Comparison of ENCODE assay signal across 8 mouse cellular contexts in genomic region chr17:69157809-69158185, GRCm38 (mm10).
A peak's percentile ranks its signal among the peaks of the same experiment; 100 is the strongest.
DNase-seq lines count a peak whose midpoint lies in the region; ATAC-seq and TF ChIP-seq lines count a peak whose summit lies in the region.

No protein-coding gene starts in this region.

- no peaks in the 10 kb centered on the region; the same call in 1 of the 2 replicates for H3K27me3 ChIP-seq in lung, embryonic 15.5 days
- no peaks in the 10 kb centered on the region for H3K27me3 ChIP-seq in forebrain, embryonic 13.5 days
- no peaks in the 10 kb centered on the region for H3K27me3 ChIP-seq in limb, embryonic 14.5 days (ENCODE audit: control insufficient read depth, insufficient read depth, low read length)
- no peaks in the 10 kb centered on the region for H3K27me3 ChIP-seq in stomach, embryonic 15.5 days (replicated peaks)

- peak overlapping the region; percentile 85 for H3K4me3 ChIP-seq in lung, embryonic 15.5 days
- H3K4me3 ChIP-seq in forebrain, embryonic 13.5 days = peak overlapping the region; percentile 92
- peak overlapping the region; percentile 97 for H3K4me3 ChIP-seq in limb, embryonic 14.5 days (replicated peaks; ENCODE audit: low read length)
- peak overlapping the region; percentile 87 for H3K4me3 ChIP-seq in stomach, embryonic 15.5 days (replicated peaks)

- 0 out of 2 replicates have a peak overlapping the region, but pooled peaks have one; percentile 69 for H3K27ac ChIP-seq in lung, embryonic 15.5 days
- H3K27ac ChIP-seq in forebrain, embryonic 13.5 days = no peak overlapping the region
- peak overlapping the region; percentile 91 for H3K27ac ChIP-seq in limb, embryonic 14.5 days (replicated peaks; ENCODE audit: low read depth, low read length)
- H3K27ac ChIP-seq in stomach, embryonic 15.5 days = no peak overlapping the region

- 5% methylated on average over 11 of the region's 11 CpGs for WGBS in lung, embryonic 15.5 days
- whole genome bisulfite sequencing in forebrain, embryonic 13.5 days = 6% methylated on average over 11 of the region's 11 CpGs
- 2% methylated on average over 11 of the region's 11 CpGs for WGBS in limb, embryonic 14.5 days
- WGBS in stomach, embryonic 15.5 days = 9% methylated on average over 11 of the region's 11 CpGs

- no peaks in the 10 kb centered on the region for H3K36me3 ChIP-seq in lung, embryonic 15.5 days
- no peaks in the 10 kb centered on the region for H3K36me3 ChIP-seq in forebrain, embryonic 13.5 days (ENCODE audit: poor library complexity, severe bottlenecking)
- H3K36me3 ChIP-seq in limb, embryonic 14.5 days (ENCODE audit: control insufficient read depth, insufficient read depth, low read length) = no peaks in the 10 kb centered on the region
- H3K36me3 ChIP-seq in stomach, embryonic 15.5 days = no peaks in the 10 kb centered on the region

- peak; percentile 20; the same call in 1 of the 2 replicates for ATAC-seq in lung, embryonic 15.5 days (ENCODE audit: borderline replicate concordance, extremely low read depth, low FRiP score, low TSS enrichment)
- no peak for ATAC-seq in forebrain, embryonic 13.5 days
- ATAC-seq in limb, embryonic 14.5 days (ENCODE audit: low FRiP score, low read depth) = peak; percentile 61
- no peak for ATAC-seq in stomach, embryonic 15.5 days (ENCODE audit: insufficient read depth, low FRiP score, low read depth)

- TF ChIP-seq POLR2A in limb, embryonic 14.5 days (IDR thresholded peaks at IDR 0.05; ENCODE audit: borderline replicate concordance, extremely low read depth, insufficient read depth, insufficient read length) = no peak

- no peak for DNase-seq in lung, adult 18-20 months
- DNase-seq in limb, embryonic 14.5 days (ENCODE audit: low spot score) = peak; percentile 82
- DNase-seq in right cerebral cortex, postnatal 25 days = no peak
- DNase-seq in thymus, adult 18-20 months = no peak
- no peak for DNase-seq in urinary bladder, adult 18-20 months (ENCODE audit: low spot score in 2 of 2)

- no peak overlapping the region for H3K9ac ChIP-seq in lung, embryonic 15.5 days
- peak overlapping the region; percentile 93 for H3K9ac ChIP-seq in forebrain, embryonic 13.5 days
- peak overlapping the region; percentile 98 for H3K9ac ChIP-seq in limb, embryonic 14.5 days (ENCODE audit: low read depth, low read length, severe bottlenecking)
- H3K9ac ChIP-seq in stomach, embryonic 15.5 days = no peak overlapping the region

- peak overlapping the region; percentile 94 for H3K4me2 ChIP-seq in lung, embryonic 15.5 days
- H3K4me2 ChIP-seq in forebrain, embryonic 13.5 days = peak overlapping the region; percentile 86
- peak overlapping the region; percentile 65 for H3K4me2 ChIP-seq in limb, embryonic 14.5 days (replicated peaks; ENCODE audit: low read depth, low read length, severe bottlenecking)
- peak overlapping the region; percentile 93 for H3K4me2 ChIP-seq in stomach, embryonic 15.5 days

- H3K4me1 ChIP-seq in lung, embryonic 15.5 days = no peaks in the 10 kb centered on the region; the same call in 1 of the 2 replicates
- peaks cover 13% of the 10 kb centered on the region for H3K4me1 ChIP-seq in forebrain, embryonic 13.5 days
- peaks cover 19% of the 10 kb centered on the region for H3K4me1 ChIP-seq in limb, embryonic 14.5 days (ENCODE audit: control insufficient read depth, insufficient read depth, low read length)
- no peaks in the 10 kb centered on the region for H3K4me1 ChIP-seq in stomach, embryonic 15.5 days

- no peaks in the 10 kb centered on the region for H3K9me3 ChIP-seq in lung, embryonic 15.5 days
- no peaks in the 10 kb centered on the region for H3K9me3 ChIP-seq in forebrain, embryonic 13.5 days (replicated peaks)
- H3K9me3 ChIP-seq in limb, embryonic 14.5 days (ENCODE audit: control insufficient read depth, low read length) = no peaks in the 10 kb centered on the region
- H3K9me3 ChIP-seq in stomach, embryonic 15.5 days = no peaks in the 10 kb centered on the region

Comparison
In these comparisons a context has a peak if more than half of its experiments do, and no peak if none do; other contexts are left out.
1. ATAC-seq: peak in lung, embryonic 15.5 days (single experiment) and limb, embryonic 14.5 days (single experiment); none in forebrain, embryonic 13.5 days (single experiment) and stomach, embryonic 15.5 days (single experiment).
2. H3K27ac ChIP-seq: peak in lung, embryonic 15.5 days (single experiment) and limb, embryonic 14.5 days (single experiment); none in forebrain, embryonic 13.5 days (single experiment) and stomach, embryonic 15.5 days (single experiment).
3. H3K9ac ChIP-seq: peak in forebrain, embryonic 13.5 days (single experiment) and limb, embryonic 14.5 days (single experiment); none in lung, embryonic 15.5 days (single experiment) and stomach, embryonic 15.5 days (single experiment).
4. Peak in every context shown above with its lines, with median percentiles within 50 percentile points of each other: H3K4me2 ChIP-seq and H3K4me3 ChIP-seq.